Mouse (Mus musculus) bone marrow macrophage, adult 2 months (primary cell): Measurements from ENCODE around the gene Cdc25a.

ENCODE experiments used
- CTCF ChIP-seq: IDR thresholded peaks from 2 replicates; pipeline ENCODE4 v1.5.1; 2012; ENCODE audit warnings: low read depth, mild to moderate bottlenecking, low read length, moderate library complexity
- POLR2A ChIP-seq: IDR thresholded peaks from 2 replicates; pipeline ENCODE4 v1.6.1; 2012; ENCODE audit warnings: mild to moderate bottlenecking, low read depth, low read length, borderline replicate concordance

DNA sequence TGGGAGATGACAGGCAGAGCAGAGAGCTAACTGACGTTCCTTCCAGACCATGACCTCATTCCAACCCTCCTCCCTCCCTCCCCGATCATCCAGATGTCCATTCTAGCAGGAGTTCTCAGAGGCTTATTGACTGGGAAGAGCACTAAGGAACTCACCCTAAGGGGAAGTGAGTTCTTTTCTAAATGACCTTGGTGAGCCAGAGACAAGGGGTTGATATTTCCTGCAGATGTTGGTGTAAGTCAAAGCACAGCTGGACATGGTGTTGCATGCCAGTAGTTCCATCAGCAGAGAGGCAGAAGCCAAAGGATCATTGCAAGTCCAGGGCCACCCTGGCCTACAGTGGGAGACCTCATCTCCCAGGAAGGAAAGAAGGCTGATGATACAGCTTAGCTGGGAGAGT, 22.6 kb downstream of the Cdc25a start:
- TF ChIP-seq POLR2A (no peak), CTCF (no peak)
